Mouse (Mus musculus) CH12.LX (cell line): Measurements from ENCODE around the gene Pkn1. TPM values are rescaled to one million over a fixed set of nuclear protein-coding genes. Genes with fewer than 3 reads are reported as not detected.
A peak's percentile ranks its signal among the peaks of the same experiment; 100 is the strongest.

Source experiments
- DNase-seq: peaks from one replicate; pipeline ENCODE4 v3.0.0-alpha.2; 2013; ENCODE audit errors: extremely low read depth
- H3K27ac ChIP-seq: 2 replicates; pipeline ENCODE4 v1.5.1; 2012; ENCODE audit warnings: low read depth, mild to moderate bottlenecking, control low read depth, moderate library complexity; ENCODE audit not compliant: insufficient read depth
- H3K27me3 ChIP-seq: replicated peaks from 2 replicates; pipeline ENCODE3; 2012; ENCODE audit warnings: inconsistent platforms
- H3K36me3 ChIP-seq, 2 experiments: replicated peaks in 1 of 2; 2 replicates each; pipeline versions ENCODE3 to v1.6.1; 2012; ENCODE audit warnings: inconsistent platforms in 1 of 2, low read length in 1 of 2, mild to moderate bottlenecking in 1 of 2, mixed read lengths in 1 of 2, moderate library complexity in 1 of 2; ENCODE audit not compliant: control insufficient read depth in 1 of 2, insufficient read depth in 1 of 2
- H3K4me1 ChIP-seq, 2 experiments: 2 replicates each; pipeline ENCODE4 v1.6.1; 2012; ENCODE audit warnings: inconsistent platforms in 1 of 2, moderate library complexity in 1 of 2; ENCODE audit not compliant: insufficient read depth in 2 of 2, control insufficient read depth in 1 of 2
- H3K4me2 ChIP-seq: 2 replicates; pipeline ENCODE4 v1.6.1; 2012; ENCODE audit warnings: low read depth, mild to moderate bottlenecking, control low read depth; ENCODE audit not compliant: poor library complexity, insufficient read depth, severe bottlenecking
- H3K4me3 ChIP-seq, 3 experiments: fragments of 150-350 bp in 1 of 3; sonication (generic) in 1 of 3; replicated peaks in 1 of 3; 2 replicates each; pipeline versions ENCODE3 to v1.5.1; 2011 to 2012; ENCODE audit warnings: low read depth in 2 of 3, low read length in 2 of 3, mild to moderate bottlenecking in 2 of 3, moderate library complexity in 2 of 3, control low read depth in 1 of 3, improper control_type of control experiment in 1 of 3, inconsistent platforms in 1 of 3, mixed read lengths in 1 of 3; ENCODE audit not compliant: poor library complexity in 1 of 3
- H3K79me2 ChIP-seq: replicated peaks from 2 replicates; pipeline ENCODE4 v1.6.1; 2012; ENCODE audit warnings: mild to moderate bottlenecking, moderate library complexity; ENCODE audit not compliant: control insufficient read depth, poor library complexity, insufficient read depth, severe bottlenecking; ENCODE audit errors: extremely low read depth
- H3K9ac ChIP-seq: 2 replicates; pipeline ENCODE4 v1.6.1; 2012; ENCODE audit warnings: low read depth, mild to moderate bottlenecking, control low read depth, moderate library complexity; ENCODE audit not compliant: insufficient read depth
- H3K9me3 ChIP-seq: replicated peaks from 2 replicates; pipeline ENCODE3; 2012; ENCODE audit warnings: low read length, inconsistent platforms, mixed read lengths
- CTCF ChIP-seq, 2 experiments: IDR thresholded peaks in 1 of 2; conservative IDR thresholded peaks in 1 of 2; 2 replicates each; pipeline ENCODE4 v1.5.1; 2011 to 2012; ENCODE audit warnings: low read depth in 2 of 2, low read length in 2 of 2, improper control_type of control experiment in 1 of 2, inconsistent platforms in 1 of 2, mild to moderate bottlenecking in 1 of 2, moderate library complexity in 1 of 2
- EP300 ChIP-seq: IDR thresholded peaks from 2 replicates; pipeline ENCODE4 v1.6.1; 2011; ENCODE audit warnings: low read length, improper control_type of control experiment
- ETS1 ChIP-seq: conservative IDR thresholded peaks from 2 replicates; pipeline ENCODE4 v1.6.1; 2012; ENCODE audit warnings: low read depth, mild to moderate bottlenecking, inconsistent platforms, low read length, improper control_type of control experiment, moderate library complexity
- IRF4 ChIP-seq: IDR thresholded peaks from 2 replicates; pipeline ENCODE4 v1.6.1; 2014; ENCODE audit warnings: low read depth, mild to moderate bottlenecking, inconsistent platforms, low read length, improper control_type of control experiment
- JUN ChIP-seq: IDR thresholded peaks from 2 replicates; pipeline ENCODE4 v1.6.1; 2011; ENCODE audit warnings: low read depth, mild to moderate bottlenecking, low read length, improper control_type of control experiment, moderate library complexity; ENCODE audit not compliant: insufficient read depth
- KAT2A ChIP-seq: IDR thresholded peaks from 2 replicates; pipeline ENCODE4 v1.6.1; 2012; ENCODE audit warnings: low read length, improper control_type of control experiment, inconsistent platforms; ENCODE audit not compliant: insufficient replicate concordance
- MAFK ChIP-seq: IDR thresholded peaks from 2 replicates; pipeline ENCODE4 v1.6.1; 2011; ENCODE audit warnings: low read length, improper control_type of control experiment; ENCODE audit not compliant: insufficient replicate concordance
- MAX ChIP-seq: IDR thresholded peaks from 2 replicates; pipeline ENCODE4 v1.6.1; 2011; ENCODE audit warnings: low read length, improper control_type of control experiment
- MEF2A ChIP-seq: IDR thresholded peaks from 2 replicates; pipeline ENCODE4 v1.6.1; 2014; ENCODE audit warnings: low read depth, mild to moderate bottlenecking, inconsistent platforms, low read length, improper control_type of control experiment, borderline replicate concordance
- NELFE ChIP-seq: IDR thresholded peaks from 2 replicates; pipeline ENCODE4 v1.6.1; 2011; ENCODE audit warnings: low read depth, low read length, improper control_type of control experiment
- NRF1 ChIP-seq: IDR thresholded peaks from 2 replicates; pipeline ENCODE4 v1.6.1; 2014; ENCODE audit warnings: low read depth, mild to moderate bottlenecking, inconsistent platforms, low read length, improper control_type of control experiment, moderate library complexity
- POLR2AphosphoS2 ChIP-seq: IDR thresholded peaks from 2 replicates; pipeline ENCODE4 v1.6.1; 2011; ENCODE audit warnings: low read depth, low read length, improper control_type of control experiment
- RAD21 ChIP-seq: IDR thresholded peaks from 2 replicates; pipeline ENCODE4 v1.6.1; 2011; ENCODE audit warnings: low read depth, mild to moderate bottlenecking, low read length, improper control_type of control experiment, moderate library complexity
- RCOR1 ChIP-seq: conservative IDR thresholded peaks from 2 replicates; pipeline ENCODE4 v1.6.1; 2012; ENCODE audit warnings: low read depth, mild to moderate bottlenecking, inconsistent platforms, low read length, improper control_type of control experiment
- SIN3A ChIP-seq: IDR thresholded peaks from 2 replicates; pipeline ENCODE4 v1.6.1; 2012; ENCODE audit warnings: low read length, improper control_type of control experiment, inconsistent platforms
- SMC3 ChIP-seq: IDR thresholded peaks from 2 replicates; pipeline ENCODE4 v1.6.1; 2011; ENCODE audit warnings: low read depth, low read length, improper control_type of control experiment
- UBTF ChIP-seq: IDR thresholded peaks from 2 replicates; pipeline ENCODE4 v1.6.1; 2012; ENCODE audit warnings: low read depth, mild to moderate bottlenecking, inconsistent platforms, low read length, improper control_type of control experiment, moderate library complexity
- USF1 ChIP-seq: IDR thresholded peaks from 2 replicates; pipeline ENCODE4 v1.6.1; 2014; ENCODE audit warnings: low read depth, mild to moderate bottlenecking, inconsistent platforms, low read length, improper control_type of control experiment
- ZKSCAN1 ChIP-seq: IDR thresholded peaks from 2 replicates; pipeline ENCODE4 v1.6.1; 2012; ENCODE audit warnings: low read depth, inconsistent platforms, low read length, improper control_type of control experiment, borderline replicate concordance
- ZNF384 ChIP-seq: IDR thresholded peaks from 2 replicates; pipeline ENCODE4 v1.6.1; 2012; ENCODE audit warnings: low read depth, low read length, improper control_type of control experiment, inconsistent platforms
- dilution Hi-C: fragments of 300-500 bp; cut with MboI; formaldehyde crosslinking; loops from 2 replicates; pipeline ENCODE4 v1.14.3; 2020; ENCODE audit warnings: low sequenced_read_pairs; ENCODE audit not compliant: extremely low pct_unique_long_range_greater_than_20kb, extremely low pct_ligation_motif_present
- in situ Hi-C: fragments of 300-500 bp; cut with MboI; formaldehyde crosslinking; loops from 3 replicates; pipeline ENCODE4 v1.14.3; 2019; ENCODE audit warnings: low sequenced_read_pairs, low pct_ligation_motif_present, low pct_unique_long_range_greater_than_20kb, mixed read lengths
- polyA plus RNA-seq: library from polyadenylated mRNA; unstranded; fragments of >175 nt; gene quantifications from 2 replicates; pipeline ENCODE4 v1.2.1, GENCODE M21; 2012; ENCODE audit warnings: low read depth; ENCODE audit not compliant: insufficient read length
- total RNA-seq, 2 experiments: library from RNA; depleted of rRNA; stranded (reverse); fragments of 300-350 nt in 1 of 2; fragments of >200 nt in 1 of 2; gene quantifications; 2 replicates each; pipeline ENCODE4 v1.2.3; 2012 to 2014

Pkn1 gene
- total and polyA plus RNA-seq, 3 experiments, result 33.5 to 58.8 (median 47.8) TPM

DNA sequence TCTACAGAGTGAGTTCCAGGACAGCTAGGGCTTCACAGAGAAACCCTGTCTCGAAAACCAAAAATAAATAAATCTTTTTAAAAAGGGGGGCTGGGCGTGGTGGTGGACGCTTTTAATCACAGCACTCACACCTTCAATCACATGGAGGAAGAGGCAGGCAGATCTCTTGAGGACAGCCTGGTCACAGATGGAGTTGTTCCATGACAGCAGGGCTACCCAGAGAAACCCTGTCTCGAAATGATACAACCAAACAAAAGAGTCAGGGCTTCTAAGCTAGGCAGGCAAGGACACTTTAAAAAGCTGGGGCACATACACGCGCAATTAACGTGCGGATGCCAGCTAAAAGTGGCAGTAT, 15.7 kb upstream of the Pkn1 start:
- Histone ChIP-seq H3K27ac (no peak overlapping the region), H3K9me3 (no peaks in the 10 kb centered on the region), H3K27me3 (no peaks in the 10 kb centered on the region), H3K36me3 (peaks cover 7 to 22% of the 10 kb centered on the region in 2 experiments), H3K4me3 (peak overlapping the region in 1 of 3 experiments; percentile 66), H3K4me1 (peaks cover 10 to 32% of the 10 kb centered on the region in 2 experiments), H3K4me2 (0 out of 2 replicates have a peak overlapping the region, but pooled peaks have one; percentile 3), H3K79me2 (peaks cover 43% of the 10 kb centered on the region), H3K9ac (no peak overlapping the region)
- DNase-seq, result no peak
- in situ Hi-C loops, result no loop called here
- TF ChIP-seq MAX (peak; percentile 37; the same call in 1 of the 2 replicates), RCOR1 (no peak)
- dilution Hi-C loops, result no loop called here

DNA sequence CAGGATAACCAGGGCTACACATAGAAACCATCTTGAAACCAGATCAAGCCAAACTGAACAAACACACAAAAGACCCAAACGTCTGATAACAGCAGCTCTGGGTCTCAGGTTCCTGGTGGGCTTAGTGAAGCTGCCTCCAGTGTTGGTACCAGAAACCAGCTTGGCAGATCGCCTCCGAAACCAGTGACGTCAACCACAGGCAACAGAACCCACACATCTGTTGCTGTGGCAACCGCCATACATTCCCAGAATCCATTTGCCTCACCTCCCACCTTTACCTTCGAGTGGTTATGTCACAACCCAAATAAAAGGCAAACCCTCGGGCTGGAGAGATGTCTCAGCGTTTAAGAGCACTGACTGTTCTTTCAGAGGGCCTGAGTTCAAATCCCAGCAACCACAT, 8.6 kb upstream of the Pkn1 start:
- Histone ChIP-seq H3K9ac (no peak overlapping the region), H3K4me1 (no peaks in the 10 kb centered on the region), H3K9me3 (no peaks in the 10 kb centered on the region), H3K27me3 (no peaks in the 10 kb centered on the region), H3K79me2 (no peaks in the 10 kb centered on the region), H3K4me3 (no peak overlapping the region), H3K36me3 (no peaks in the 10 kb centered on the region), H3K27ac (no peak overlapping the region), H3K4me2 (no peak overlapping the region)
- dilution Hi-C loops, result no loop called here
- in situ Hi-C loops, result no loop called here
- no peak for TF ChIP-seq MAFK
- TF ChIP-seq NRF1, result no peak
- TF ChIP-seq IRF4, result no peak
- no peak for TF ChIP-seq UBTF
- no peak for TF ChIP-seq ZKSCAN1
- no peak for TF ChIP-seq USF1
- TF ChIP-seq ETS1, result no peak
- TF ChIP-seq POLR2AphosphoS2, result no peak
- TF ChIP-seq EP300, result no peak
- DNase-seq, result no peak

GRCm38 (mm10) chr8:83706411-83706810, 7.4 kb upstream of the Pkn1 start:
- Histone ChIP-seq H3K36me3 (no peaks in the 10 kb centered on the region), H3K9me3 (peaks cover 4% of the 10 kb centered on the region), H3K27me3 (no peaks in the 10 kb centered on the region), H3K4me2 (no peak overlapping the region), H3K79me2 (no peaks in the 10 kb centered on the region), H3K4me3 (no peak overlapping the region), H3K27ac (no peak overlapping the region), H3K4me1 (no peaks in the 10 kb centered on the region), H3K9ac (no peak overlapping the region)
- dilution Hi-C loops, result no loop called here
- TF ChIP-seq ETS1, result no peak
- no peak for TF ChIP-seq NRF1
- no peak for TF ChIP-seq SMC3
- TF ChIP-seq ZNF384, result no peak
- no peak for TF ChIP-seq IRF4
- TF ChIP-seq MEF2A, result no peak
- TF ChIP-seq MAFK, result no peak
- TF ChIP-seq JUN, result no peak
- no peak for TF ChIP-seq CTCF (conservative IDR thresholded peaks at IDR 0.05 in 1 of 2, IDR thresholded peaks at IDR 0.05 in 1 of 2; ENCODE audit: low read depth in 2 of 2, low read length in 2 of 2)
- TF ChIP-seq KAT2A, result no peak
- no peak for TF ChIP-seq NELFE
- TF ChIP-seq SIN3A, result no peak
- no peak for TF ChIP-seq ZKSCAN1
- no peak for TF ChIP-seq POLR2AphosphoS2
- TF ChIP-seq USF1, result no peak
- no peak for TF ChIP-seq RAD21
- no peak for DNase-seq
- in situ Hi-C loops, result no loop called here
